Mouse (Mus musculus) ES-Bruce4 (cell line): ENCODE results near the gene Tnfrsf4.

Source experiments
- CTCF ChIP-seq: IDR thresholded peaks from one replicate; pipeline ENCODE4 v1.8.1; 2011; ENCODE audit warnings: low read depth, low read length
- POLR2A ChIP-seq: IDR thresholded peaks from one replicate; pipeline ENCODE4 v1.8.1; 2011; ENCODE audit warnings: low read length; ENCODE audit not compliant: insufficient read depth

GRCm38 (mm10) chr4:156023520-156023919 lies 9.9 kb downstream of the Tnfrsf4 start:
- TF ChIP-seq POLR2A (no peak), CTCF (no peak)
